Mouse (Mus musculus): ENCODE measurements around the gene Samd7. TPM values are rescaled to one million over a fixed set of nuclear protein-coding genes. Genes with fewer than 3 reads are reported as not detected.
"Not testable (repeated sequence)": the region's sequence is repeated elsewhere in the genome, so short reads cannot be mapped to it uniquely, and the experiment has no call there.

Gene Samd7
- polyA plus RNA-seq (2015; fragmentation: Nextera tagmentation; extraction: Ambion mirVana) = 0.03 and 0.07 TPM in 2 replicates

DNA sequence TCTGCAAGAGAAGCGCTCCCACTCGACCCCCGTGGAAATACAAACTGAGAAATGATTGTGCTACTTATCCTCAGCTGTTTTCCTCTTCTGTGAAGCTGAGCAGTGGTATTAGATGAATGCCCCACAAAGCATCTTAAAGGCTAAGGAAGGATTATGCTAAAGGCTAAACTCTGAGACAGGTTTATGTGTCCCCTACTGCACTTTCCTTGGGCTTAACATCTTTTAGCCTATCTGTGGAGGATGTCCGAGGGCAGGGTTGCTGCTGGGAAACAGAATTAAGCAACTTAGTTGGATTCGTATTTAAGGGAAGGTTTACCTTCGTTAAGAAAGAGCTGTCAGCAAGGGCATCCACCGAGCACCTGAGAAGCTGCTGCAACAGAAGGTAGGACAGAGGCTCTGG lies at the start of gene Samd7:
Gene Samd7 (plus strand): TSS at position 288 of the 400 bp plus-strand sequence.
- no peak for ATAC-seq (ENCODE audit: insufficient read depth)
- WGBS (ENCODE audit: insufficient replicate concordance) = 64% methylated on average over 7 of the region's 7 CpGs

DNA sequence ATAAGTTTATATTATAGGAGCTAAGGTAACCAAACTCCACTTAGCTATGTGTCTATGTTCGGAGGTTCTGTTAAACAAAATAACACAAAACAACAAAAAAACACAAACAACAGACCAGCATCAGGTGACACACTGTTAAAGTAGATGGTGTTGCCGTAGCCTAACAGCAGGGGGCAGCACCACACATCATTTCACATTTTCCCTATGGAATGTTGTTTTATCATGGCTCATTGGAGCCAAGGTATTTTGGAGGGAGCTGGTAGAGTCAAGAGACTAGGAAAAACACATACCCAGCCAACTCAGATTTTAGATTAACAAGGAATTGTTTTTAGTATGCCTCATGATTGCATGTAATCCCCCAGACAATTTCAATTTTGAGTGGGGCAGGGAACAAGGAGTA lies 49.7 kb upstream of the Samd7 start:
- H3K9me3 ChIP-seq (replicated peaks) = no peaks in the 10 kb centered on the region
- no peaks in the 10 kb centered on the region for H3K36me3 ChIP-seq (replicated peaks)
- H3K4me1 ChIP-seq (replicated peaks) = no peaks in the 10 kb centered on the region
- ATAC-seq (ENCODE audit: insufficient read depth) = no peak
- no peak overlapping the region for H3K4me2 ChIP-seq
- no peak overlapping the region for H3K27ac ChIP-seq (replicated peaks)
- no peak overlapping the region for H3K4me3 ChIP-seq (replicated peaks)
- H3K9ac ChIP-seq = no peak overlapping the region
- H3K27me3 ChIP-seq = no peaks in the 10 kb centered on the region; the same call in 1 of the 2 replicates
- WGBS (ENCODE audit: insufficient replicate concordance) = 12% methylated on average over 2 of the region's 2 CpGs

More for the DNA sequence above, at the start of gene Samd7:
- H3K4me2 ChIP-seq = no peak within 1 kb of the TSS
- no peaks in the 10 kb centered on the region for H3K36me3 ChIP-seq (replicated peaks)
- no peaks in the 10 kb centered on the region for H3K4me1 ChIP-seq (replicated peaks)
- H3K9me3 ChIP-seq (replicated peaks) = no peaks in the 10 kb centered on the region
- H3K4me3 ChIP-seq (replicated peaks) = no peak within 1 kb of the TSS
- H3K27me3 ChIP-seq = peaks cover 4% of the 10 kb centered on the region; the same call in 1 of the 2 replicates
- no peak within 1 kb of the TSS for H3K27ac ChIP-seq (replicated peaks)
- no peak within 1 kb of the TSS for H3K9ac ChIP-seq

- no peaks in the 10 kb centered on the region for H3K4me1 ChIP-seq (replicated peaks)
- no peaks in the 10 kb centered on the region; the same call in 1 of the 2 replicates for H3K27me3 ChIP-seq
- H3K9me3 ChIP-seq (replicated peaks) = no peaks in the 10 kb centered on the region
- no peak overlapping the region for H3K4me3 ChIP-seq (replicated peaks)
- no peaks in the 10 kb centered on the region for H3K36me3 ChIP-seq (replicated peaks)
- H3K9ac ChIP-seq = no peak overlapping the region
- no peak for ATAC-seq (ENCODE audit: insufficient read depth)
- no peak overlapping the region for H3K4me2 ChIP-seq
- WGBS (ENCODE audit: insufficient replicate concordance) = 53% methylated on average over 4 of the region's 4 CpGs
- no peak overlapping the region for H3K27ac ChIP-seq (replicated peaks)
Measured at GRCm38 (mm10) chr3:30697891-30698290, 48.2 kb upstream of the Samd7 start.

- not testable (repeated sequence) for H3K4me1 ChIP-seq (replicated peaks); H3K36me3 ChIP-seq (replicated peaks); H3K9ac ChIP-seq; H3K9me3 ChIP-seq (replicated peaks); ATAC-seq (ENCODE audit: insufficient read depth); H3K27me3 ChIP-seq; H3K27ac ChIP-seq (replicated peaks); H3K4me2 ChIP-seq; H3K4me3 ChIP-seq (replicated peaks)
- WGBS (ENCODE audit: insufficient replicate concordance) = 57% methylated on average over 6 of the region's 6 CpGs
Measured at GRCm38 (mm10) chr3:30699711-30700505, 46.2 kb upstream of the Samd7 start, which contains the start of gene Lrrc31. TSS of gene Lrrc31 (minus strand) at chr3:30699843.

DNA sequence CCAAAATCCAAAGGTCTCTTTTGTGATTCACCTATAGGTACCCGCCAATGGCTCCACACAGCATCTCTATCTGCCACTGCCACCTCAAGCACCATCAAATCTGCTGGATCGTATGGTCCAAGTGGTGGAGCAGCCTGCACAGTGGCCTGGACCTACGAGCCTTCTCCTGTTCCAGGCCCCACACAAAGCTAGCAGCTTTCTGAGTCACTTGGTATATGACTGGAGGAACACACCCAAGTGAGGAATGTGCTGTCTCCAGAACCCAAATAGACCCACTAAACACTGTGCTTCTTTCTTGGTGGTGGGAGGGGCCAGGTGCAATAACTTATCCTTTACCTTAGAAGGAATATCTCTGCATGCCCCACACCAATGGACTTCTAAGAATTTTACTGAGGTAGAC lies 40.1 kb upstream of the Samd7 start:
- Histone ChIP-seq H3K27me3 (peaks cover 9% of the 10 kb centered on the region; the same call in 1 of the 2 replicates), H3K4me2 (no peak overlapping the region), H3K4me3 (replicated peaks) (no peak overlapping the region), H3K36me3 (replicated peaks) (no peaks in the 10 kb centered on the region), H3K9me3 (replicated peaks) (no peaks in the 10 kb centered on the region), H3K9ac (no peak overlapping the region), H3K27ac (replicated peaks) (no peak overlapping the region), H3K4me1 (replicated peaks) (peaks cover 14% of the 10 kb centered on the region)
- 63% methylated on average over 3 of the region's 3 CpGs for WGBS (ENCODE audit: insufficient replicate concordance)
- no peak for ATAC-seq (ENCODE audit: insufficient read depth)

- Histone ChIP-seq H3K4me3 (replicated peaks) (no peak overlapping the region), H3K4me2 (0 out of 2 replicates have a peak overlapping the region, but pooled peaks have one; percentile 18), H3K9ac (no peak overlapping the region), H3K27ac (replicated peaks) (no peak overlapping the region), H3K27me3 (peaks cover 9% of the 10 kb centered on the region; the same call in 1 of the 2 replicates), H3K4me1 (replicated peaks) (peaks cover 14% of the 10 kb centered on the region), H3K36me3 (replicated peaks) (no peaks in the 10 kb centered on the region), H3K9me3 (replicated peaks) (no peaks in the 10 kb centered on the region)
- 17% methylated on average over 4 of the region's 4 CpGs for WGBS (ENCODE audit: insufficient replicate concordance)
- ATAC-seq (ENCODE audit: insufficient read depth) = peak; percentile 70
Measured at GRCm38 (mm10) chr3:30706614-30707276, 39.3 kb upstream of the Samd7 start.

GRCm38 (mm10) chr3:30710191-30710590 lies 35.9 kb upstream of the Samd7 start:
- Histone ChIP-seq H3K27ac (replicated peaks) (no peak overlapping the region), H3K4me3 (replicated peaks) (no peak overlapping the region), H3K9ac (no peak overlapping the region), H3K9me3 (replicated peaks) (no peaks in the 10 kb centered on the region), H3K4me1 (replicated peaks) (peaks cover 14% of the 10 kb centered on the region), H3K36me3 (replicated peaks) (no peaks in the 10 kb centered on the region), H3K27me3 (peaks cover 5% of the 10 kb centered on the region; the same call in 1 of the 2 replicates), H3K4me2 (no peak overlapping the region)
- WGBS (ENCODE audit: insufficient replicate concordance) = 60% methylated on average over 6 of the region's 6 CpGs
- no peak for ATAC-seq (ENCODE audit: insufficient read depth)

DNA sequence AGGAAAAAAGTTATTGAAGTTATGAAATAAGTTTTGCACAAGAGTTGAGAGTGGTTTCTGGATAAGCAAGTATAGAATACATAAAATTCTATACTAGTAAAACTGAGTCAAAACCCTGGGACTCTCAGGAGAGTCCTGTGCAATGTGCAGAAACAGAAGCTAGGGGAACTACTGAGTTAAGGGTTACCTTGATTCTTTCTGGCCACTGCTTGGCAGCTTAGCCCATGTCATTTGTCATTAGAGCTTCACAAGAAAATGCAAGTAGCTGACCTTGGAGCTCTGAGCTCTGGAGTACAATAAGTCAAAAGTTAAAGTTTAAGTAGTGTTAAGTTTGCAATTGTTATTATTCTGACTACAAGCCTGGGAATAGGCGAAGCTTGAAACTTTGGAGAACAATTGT lies 32.8 kb upstream of the Samd7 start:
- no peaks in the 10 kb centered on the region for H3K36me3 ChIP-seq (replicated peaks)
- no peak overlapping the region for H3K27ac ChIP-seq (replicated peaks)
- H3K9me3 ChIP-seq (replicated peaks) = no peaks in the 10 kb centered on the region
- WGBS (ENCODE audit: insufficient replicate concordance) = 68% methylated on average over 1 of the region's 1 CpGs
- no peak for ATAC-seq (ENCODE audit: insufficient read depth)
- no peak overlapping the region for H3K4me2 ChIP-seq
- H3K4me3 ChIP-seq (replicated peaks) = no peak overlapping the region
- H3K9ac ChIP-seq = no peak overlapping the region
- H3K4me1 ChIP-seq (replicated peaks) = no peaks in the 10 kb centered on the region
- peaks cover 5% of the 10 kb centered on the region; the same call in 1 of the 2 replicates for H3K27me3 ChIP-seq

- no peak for ATAC-seq (ENCODE audit: insufficient read depth)
- H3K27ac ChIP-seq (replicated peaks) = no peak overlapping the region
- H3K9me3 ChIP-seq (replicated peaks) = no peaks in the 10 kb centered on the region
- no peak overlapping the region for H3K4me2 ChIP-seq
- H3K36me3 ChIP-seq (replicated peaks) = no peaks in the 10 kb centered on the region
- H3K9ac ChIP-seq = no peak overlapping the region
- H3K4me3 ChIP-seq (replicated peaks) = no peak overlapping the region
- no peaks in the 10 kb centered on the region for H3K4me1 ChIP-seq (replicated peaks)
- WGBS (ENCODE audit: insufficient replicate concordance) = 50% methylated on average over 3 of the region's 3 CpGs
- H3K27me3 ChIP-seq = no peaks in the 10 kb centered on the region
Measured at GRCm38 (mm10) chr3:30718649-30719048, 27.4 kb upstream of the Samd7 start.

GRCm38 (mm10) chr3:30722036-30722435 lies 24.1 kb upstream of the Samd7 start:
- WGBS (ENCODE audit: insufficient replicate concordance) = 57% methylated on average over 4 of the region's 4 CpGs
- ATAC-seq (ENCODE audit: insufficient read depth) = no peak
- Histone ChIP-seq H3K4me3 (replicated peaks) (no peak overlapping the region), H3K9me3 (replicated peaks) (no peaks in the 10 kb centered on the region), H3K36me3 (replicated peaks) (no peaks in the 10 kb centered on the region), H3K4me2 (no peak overlapping the region), H3K9ac (no peak overlapping the region), H3K27me3 (no peaks in the 10 kb centered on the region), H3K4me1 (replicated peaks) (no peaks in the 10 kb centered on the region), H3K27ac (replicated peaks) (no peak overlapping the region)

- no peak overlapping the region for H3K4me2 ChIP-seq
- H3K4me1 ChIP-seq (replicated peaks) = no peaks in the 10 kb centered on the region
- H3K4me3 ChIP-seq (replicated peaks) = no peak overlapping the region
- no peaks in the 10 kb centered on the region for H3K36me3 ChIP-seq (replicated peaks)
- H3K9me3 ChIP-seq (replicated peaks) = no peaks in the 10 kb centered on the region
- 52% methylated on average over 2 of the region's 2 CpGs for WGBS (ENCODE audit: insufficient replicate concordance)
- ATAC-seq (ENCODE audit: insufficient read depth) = no peak
- no peak overlapping the region for H3K9ac ChIP-seq
- H3K27ac ChIP-seq (replicated peaks) = no peak overlapping the region
- no peaks in the 10 kb centered on the region for H3K27me3 ChIP-seq
Measured at GRCm38 (mm10) chr3:30722461-30722860, 23.6 kb upstream of the Samd7 start.
